In the genomic region with DNA sequence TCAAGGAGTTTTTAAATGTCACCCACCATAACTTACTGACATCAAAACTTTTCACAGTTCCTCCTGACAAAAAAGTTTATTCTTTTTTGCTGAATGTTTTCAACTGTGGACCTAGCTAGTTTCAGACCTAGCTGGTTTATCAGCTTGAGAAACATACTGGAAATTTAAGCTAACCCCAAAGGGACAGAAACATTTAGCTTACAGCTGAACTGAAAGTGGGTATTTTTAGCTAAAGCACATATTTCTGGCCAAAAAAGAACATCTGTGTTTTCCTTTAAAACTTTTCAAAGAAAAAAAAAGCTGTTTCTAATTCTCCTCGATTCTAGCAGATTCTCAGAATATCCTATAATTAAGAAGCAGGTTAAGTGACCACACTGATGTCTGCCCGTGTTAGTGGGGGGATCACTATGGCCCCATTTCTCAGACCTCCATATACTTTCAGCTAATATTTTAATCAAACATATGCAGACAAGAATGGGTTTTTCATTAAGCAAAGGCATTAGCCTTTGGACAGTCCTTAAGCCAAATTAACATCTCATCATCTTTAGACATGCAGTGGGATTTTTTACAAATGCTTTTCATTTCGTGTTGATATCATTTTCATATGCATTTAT, we compare ENCODE assay signal across 8 mouse cellular contexts. TPM values are rescaled to one million over a fixed set of nuclear protein-coding genes. Genes with fewer than 3 reads are reported as not detected.
DNase-seq lines count a peak whose midpoint lies in the region; ATAC-seq and TF ChIP-seq lines count a peak whose summit lies in the region.

No protein-coding gene starts in this region.

- intact Hi-C loops in heart, postnatal 10 days (cut with DNase I) = loop anchor here (2.0 kb wide), 1 partner anchor 62 kb away; no protein-coding TSS in a partner anchor

- H3K4me3 ChIP-seq in heart, embryonic 12.5 days = peak overlapping the region; percentile 37
- H3K4me3 ChIP-seq in bone marrow macrophage, adult 2 months (ENCODE audit: insufficient read depth, low read length) = peak overlapping the region; percentile 11; the same call in 1 of the 2 replicates
- H3K4me3 ChIP-seq in hindbrain, embryonic 14.5 days (replicated peaks; ENCODE audit: low read length) = peak overlapping the region; percentile 85
- H3K4me3 ChIP-seq in midbrain, embryonic 12.5 days = peak overlapping the region; percentile 82

- H3K4me2 ChIP-seq in heart, embryonic 12.5 days = peak overlapping the region; percentile 60
- H3K4me2 ChIP-seq in hindbrain, embryonic 14.5 days (replicated peaks) = peak overlapping the region; percentile 78
- peak overlapping the region; percentile 64 for H3K4me2 ChIP-seq in midbrain, embryonic 12.5 days (replicated peaks)

- no peak overlapping the region for H3K9ac ChIP-seq in heart, embryonic 12.5 days
- H3K9ac ChIP-seq in hindbrain, embryonic 14.5 days = peak overlapping the region; percentile 98
- H3K9ac ChIP-seq in midbrain, embryonic 12.5 days (replicated peaks) = peak overlapping the region; percentile 96; the same call in 1 of the 2 replicates

- no peak overlapping the region for H3K27ac ChIP-seq in heart, embryonic 12.5 days (ENCODE audit: poor library complexity, severe bottlenecking)
- no peak overlapping the region for H3K27ac ChIP-seq in bone marrow macrophage, adult 2 months (ENCODE audit: insufficient read depth, low read depth, low read length)
- H3K27ac ChIP-seq in hindbrain, embryonic 14.5 days = peak overlapping the region; percentile 99
- H3K27ac ChIP-seq in midbrain, embryonic 12.5 days (replicated peaks) = no peak overlapping the region

- TF ChIP-seq CTCF in bone marrow macrophage, adult 2 months (IDR thresholded peaks at IDR 0.05; ENCODE audit: low read depth, low read length) = no peak

- no peaks in the 10 kb centered on the region for H3K27me3 ChIP-seq in heart, embryonic 12.5 days (replicated peaks)
- H3K27me3 ChIP-seq in hindbrain, embryonic 14.5 days (ENCODE audit: control insufficient read depth, insufficient read depth, low read length) = no peaks in the 10 kb centered on the region
- no peaks in the 10 kb centered on the region for H3K27me3 ChIP-seq in midbrain, embryonic 12.5 days

- peaks cover 17% of the 10 kb centered on the region for H3K4me1 ChIP-seq in heart, embryonic 12.5 days (replicated peaks)
- peaks cover 22% of the 10 kb centered on the region for H3K4me1 ChIP-seq in bone marrow macrophage, adult 2 months (ENCODE audit: control insufficient read depth, insufficient read depth, low read length)
- peaks cover 20% of the 10 kb centered on the region for H3K4me1 ChIP-seq in hindbrain, embryonic 14.5 days (replicated peaks; ENCODE audit: control insufficient read depth, insufficient read depth, low read length)
- peaks cover 18% of the 10 kb centered on the region for H3K4me1 ChIP-seq in midbrain, embryonic 12.5 days

- WGBS in heart, embryonic 12.5 days = 51% methylated on average over 3 of the region's 3 CpGs
- 42% methylated on average over 3 of the region's 3 CpGs for WGBS in hindbrain, embryonic 14.5 days
- WGBS in midbrain, embryonic 12.5 days = 46% methylated on average over 3 of the region's 3 CpGs

- TF ChIP-seq POLR2A in bone marrow macrophage, adult 2 months (IDR thresholded peaks at IDR 0.05; ENCODE audit: borderline replicate concordance, low read depth, low read length) = no peak

- no peaks in the 10 kb centered on the region for H3K9me3 ChIP-seq in heart, embryonic 12.5 days (replicated peaks)
- no peaks in the 10 kb centered on the region for H3K9me3 ChIP-seq in hindbrain, embryonic 14.5 days (ENCODE audit: control insufficient read depth, low read length)
- 0 out of 2 replicates have a peak, but pooled peaks cover 9% of the 10 kb centered on the region for H3K9me3 ChIP-seq in midbrain, embryonic 12.5 days

- ATAC-seq in heart, embryonic 12.5 days (ENCODE audit: insufficient number of reproducible peaks, low FRiP score) = no peak
- no peak for ATAC-seq in hindbrain, embryonic 14.5 days (ENCODE audit: low FRiP score)
- ATAC-seq in midbrain, embryonic 12.5 days (ENCODE audit: low FRiP score, low read depth) = no peak
- ATAC-seq in frontal cortex, adult (ENCODE audit: low TSS enrichment) = no peak

- DNase-seq in heart, postnatal 10 days = no peak
- DNase-seq in hindbrain, embryonic 14.5 days (ENCODE audit: low spot score) = no peak
- no peak for DNase-seq in cerebellum, postnatal 25 days
- DNase-seq in urinary bladder, postnatal 25 days (ENCODE audit: low spot score) = no peak

- H3K36me3 ChIP-seq in heart, embryonic 12.5 days = peaks cover 3% of the 10 kb centered on the region
- peaks cover 3% of the 10 kb centered on the region for H3K36me3 ChIP-seq in hindbrain, embryonic 14.5 days (replicated peaks; ENCODE audit: control insufficient read depth, insufficient read depth)
- H3K36me3 ChIP-seq in midbrain, embryonic 12.5 days = peaks cover 3% of the 10 kb centered on the region

RNA-seq across cellular contexts. Expression of gene Gpcpd1, which starts 10.9 kb away (rescaled TPM):
- 42.1 and 47.6 TPM in 2 replicates for polyA plus RNA-seq in heart, embryonic 12.5 days (2016; fragmentation: Nextera tagmentation; extraction: Ambion mirVana)
- total RNA-seq in heart, postnatal 10 days (2021) = 100 to 1,000 TPM; 118 to 190 TPM
- polyA plus RNA-seq in bone marrow macrophage, adult 2 months (2012; ENCODE audit: insufficient read depth, insufficient read length, missing spikeins) = 31.0 and 35.2 TPM in 2 replicates
- polyA plus RNA-seq in hindbrain, embryonic 14.5 days (2014; fragmentation: Nextera tagmentation; extraction: Ambion mirVana) = 76.5 and 102 TPM in 2 replicates
- polyA plus RNA-seq in midbrain, embryonic 12.5 days (2016; fragmentation: Nextera tagmentation; extraction: Ambion mirVana) = 62.3 and 64.4 TPM in 2 replicates

Comparison
In these comparisons a context has a peak if more than half of its experiments do, and no peak if none do; other contexts are left out.
1. H3K4me3 ChIP-seq: peak in every context shown above with its lines; median percentile 85 in hindbrain, embryonic 14.5 days; 82 in midbrain, embryonic 12.5 days; 37 in heart, embryonic 12.5 days; 11 in bone marrow macrophage, adult 2 months.